Mouse (Mus musculus): ENCODE results near the gene Ccdc92b. TPM values are rescaled to one million over a fixed set of nuclear protein-coding genes. Genes with fewer than 3 reads are reported as not detected.

Gene Ccdc92b
- total and polyA plus RNA-seq, 3 experiments, result not detected

- in situ Hi-C loops (cut with MboI; ENCODE audit: low pct_ligation_motif_present, low pct_unique_long_range_greater_than_20kb, low sequenced_read_pairs), result no loop called here
- H3K4me1 ChIP-seq (ENCODE audit: control insufficient read depth in 1 of 2, insufficient read depth in 2 of 2), result no peaks in the 10 kb centered on the region
- H3K27ac ChIP-seq (ENCODE audit: insufficient read depth, low read depth), result no peak overlapping the region
- no peaks in the 10 kb centered on the region for H3K79me2 ChIP-seq (replicated peaks; ENCODE audit: control insufficient read depth, extremely low read depth, insufficient read depth, poor library complexity, severe bottlenecking)
- H3K36me3 ChIP-seq (replicated peaks in 1 of 2; ENCODE audit: control insufficient read depth in 1 of 2, insufficient read depth in 1 of 2, low read length in 1 of 2), result no peaks in the 10 kb centered on the region
- no peak for DNase-seq (ENCODE audit: extremely low read depth)
- H3K4me3 ChIP-seq (replicated peaks in 1 of 3; ENCODE audit: low read depth in 2 of 3, low read length in 2 of 3, poor library complexity in 1 of 3), result no peak overlapping the region
- peaks cover 4% of the 10 kb centered on the region for H3K9me3 ChIP-seq (replicated peaks; ENCODE audit: low read length)
- no peak overlapping the region for H3K4me2 ChIP-seq (ENCODE audit: insufficient read depth, low read depth, poor library complexity, severe bottlenecking)
- TF ChIP-seq TBP (conservative IDR thresholded peaks at IDR 0.05; ENCODE audit: low read depth, low read length), result no peak
- no peak for TF ChIP-seq KAT2A (IDR thresholded peaks at IDR 0.05; ENCODE audit: insufficient replicate concordance, low read length)
- no peak for TF ChIP-seq PAX5 (IDR thresholded peaks at IDR 0.05; ENCODE audit: low read length)
- H3K9ac ChIP-seq (ENCODE audit: insufficient read depth, low read depth), result no peak overlapping the region
- dilution Hi-C loops (cut with MboI; ENCODE audit: extremely low pct_ligation_motif_present, extremely low pct_unique_long_range_greater_than_20kb, low sequenced_read_pairs), result no loop called here
- peaks cover 86% of the 10 kb centered on the region for H3K27me3 ChIP-seq (replicated peaks)
Observed at GRCm38 (mm10) chr11:74619956-74620300, 523 bp downstream of the Ccdc92b start.

GRCm38 (mm10) chr11:74621974-74622669 lies 2.7 kb downstream of the Ccdc92b start:
- H3K9me3 ChIP-seq (replicated peaks; ENCODE audit: low read length), result peaks cover 4% of the 10 kb centered on the region
- H3K27me3 ChIP-seq (replicated peaks), result peaks cover 72% of the 10 kb centered on the region
- H3K36me3 ChIP-seq (replicated peaks in 1 of 2; ENCODE audit: control insufficient read depth in 1 of 2, insufficient read depth in 1 of 2, low read length in 1 of 2), result no peaks in the 10 kb centered on the region
- H3K4me1 ChIP-seq (ENCODE audit: control insufficient read depth in 1 of 2, insufficient read depth in 2 of 2), result no peaks in the 10 kb centered on the region
- no peaks in the 10 kb centered on the region for H3K79me2 ChIP-seq (replicated peaks; ENCODE audit: control insufficient read depth, extremely low read depth, insufficient read depth, poor library complexity, severe bottlenecking)
- no peak overlapping the region for H3K4me3 ChIP-seq (replicated peaks in 1 of 3; ENCODE audit: low read depth in 2 of 3, low read length in 2 of 3, poor library complexity in 1 of 3)
- no peak for TF ChIP-seq MAX (IDR thresholded peaks at IDR 0.05; ENCODE audit: low read length)
- TF ChIP-seq EP300 (IDR thresholded peaks at IDR 0.05; ENCODE audit: low read length), result no peak
- TF ChIP-seq KAT2A (IDR thresholded peaks at IDR 0.05; ENCODE audit: insufficient replicate concordance, low read length), result no peak
- no peak for TF ChIP-seq MEF2A (IDR thresholded peaks at IDR 0.05; ENCODE audit: borderline replicate concordance, low read depth, low read length)
- no peak for TF ChIP-seq JUN (IDR thresholded peaks at IDR 0.05; ENCODE audit: insufficient read depth, low read depth, low read length)
- TF ChIP-seq ZNF384 (IDR thresholded peaks at IDR 0.05; ENCODE audit: low read depth, low read length), result no peak
- dilution Hi-C loops (cut with MboI; ENCODE audit: extremely low pct_ligation_motif_present, extremely low pct_unique_long_range_greater_than_20kb, low sequenced_read_pairs), result no loop called here
- in situ Hi-C loops (cut with MboI; ENCODE audit: low pct_ligation_motif_present, low pct_unique_long_range_greater_than_20kb, low sequenced_read_pairs), result no loop called here
- H3K27ac ChIP-seq (ENCODE audit: insufficient read depth, low read depth), result no peak overlapping the region
- no peak overlapping the region for H3K9ac ChIP-seq (ENCODE audit: insufficient read depth, low read depth)
- H3K4me2 ChIP-seq (ENCODE audit: insufficient read depth, low read depth, poor library complexity, severe bottlenecking), result no peak overlapping the region
- DNase-seq (ENCODE audit: extremely low read depth), result no peak

- H3K9ac ChIP-seq (ENCODE audit: insufficient read depth, low read depth), result no peak overlapping the region
- no peak overlapping the region for H3K27ac ChIP-seq (ENCODE audit: insufficient read depth, low read depth)
- no peak overlapping the region for H3K4me3 ChIP-seq (replicated peaks in 1 of 3; ENCODE audit: low read depth in 2 of 3, low read length in 2 of 3, poor library complexity in 1 of 3)
- in situ Hi-C loops (cut with MboI; ENCODE audit: low pct_ligation_motif_present, low pct_unique_long_range_greater_than_20kb, low sequenced_read_pairs), result no loop called here
- H3K4me1 ChIP-seq (ENCODE audit: control insufficient read depth in 1 of 2, insufficient read depth in 2 of 2), result no peaks in the 10 kb centered on the region
- no peaks in the 10 kb centered on the region for H3K79me2 ChIP-seq (replicated peaks; ENCODE audit: control insufficient read depth, extremely low read depth, insufficient read depth, poor library complexity, severe bottlenecking)
- peaks cover 4% of the 10 kb centered on the region for H3K9me3 ChIP-seq (replicated peaks; ENCODE audit: low read length)
- H3K4me2 ChIP-seq (ENCODE audit: insufficient read depth, low read depth, poor library complexity, severe bottlenecking), result no peak overlapping the region
- dilution Hi-C loops (cut with MboI; ENCODE audit: extremely low pct_ligation_motif_present, extremely low pct_unique_long_range_greater_than_20kb, low sequenced_read_pairs), result no loop called here
- peaks cover 71% of the 10 kb centered on the region for H3K27me3 ChIP-seq (replicated peaks)
- TF ChIP-seq CHD2 (IDR thresholded peaks at IDR 0.05; ENCODE audit: low read length) (no peak), MAX (IDR thresholded peaks at IDR 0.05; ENCODE audit: low read length) (no peak), KAT2A (IDR thresholded peaks at IDR 0.05; ENCODE audit: insufficient replicate concordance, low read length) (no peak), UBTF (IDR thresholded peaks at IDR 0.05; ENCODE audit: low read depth, low read length) (no peak), ZMIZ1 (IDR thresholded peaks at IDR 0.05; ENCODE audit: low read depth, low read length) (no peak), ZNF384 (IDR thresholded peaks at IDR 0.05; ENCODE audit: low read depth, low read length) (no peak), TCF12 (IDR thresholded peaks at IDR 0.05; ENCODE audit: low read depth, low read length) (no peak), JUND (conservative IDR thresholded peaks at IDR 0.05; ENCODE audit: low read depth, low read length) (no peak), MEF2A (IDR thresholded peaks at IDR 0.05; ENCODE audit: borderline replicate concordance, low read depth, low read length) (no peak), MXI1 (IDR thresholded peaks at IDR 0.05; ENCODE audit: low read depth, low read length) (no peak), MAFK (IDR thresholded peaks at IDR 0.05; ENCODE audit: insufficient replicate concordance, low read length) (no peak), NELFE (IDR thresholded peaks at IDR 0.05; ENCODE audit: low read depth, low read length) (no peak), RCOR1 (conservative IDR thresholded peaks at IDR 0.05; ENCODE audit: low read depth, low read length) (no peak), ELF1 (IDR thresholded peaks at IDR 0.05; ENCODE audit: low read depth, low read length) (no peak), ZC3H11A (IDR thresholded peaks at IDR 0.05; ENCODE audit: low read depth, low read length) (no peak), NRF1 (IDR thresholded peaks at IDR 0.05; ENCODE audit: low read depth, low read length) (no peak), IRF4 (IDR thresholded peaks at IDR 0.05; ENCODE audit: low read depth, low read length) (no peak), PAX5 (IDR thresholded peaks at IDR 0.05; ENCODE audit: low read length) (no peak), MAZ (IDR thresholded peaks at IDR 0.05; ENCODE audit: low read depth, low read length) (no peak)
- H3K36me3 ChIP-seq (replicated peaks in 1 of 2; ENCODE audit: control insufficient read depth in 1 of 2, insufficient read depth in 1 of 2, low read length in 1 of 2), result no peaks in the 10 kb centered on the region
- DNase-seq (ENCODE audit: extremely low read depth), result no peak
Observed at GRCm38 (mm10) chr11:74623693-74624092, 4.3 kb downstream of the Ccdc92b start.

Data from CH12.LX (cell line).